Mouse (Mus musculus): ENCODE measurements around the gene Macrod1. TPM values are rescaled to one million over a fixed set of nuclear protein-coding genes. Genes with fewer than 3 reads are reported as not detected.

Gene Macrod1
- polyA plus RNA-seq, 1 experiment from 2014 or later = 12.3 TPM

- peak; percentile 76 for ATAC-seq (ENCODE audit: insufficient number of reproducible peaks, insufficient read depth, low FRiP score, low TSS enrichment, low read depth)
- peaks cover 33% of the 10 kb centered on the region for H3K27me3 ChIP-seq
- WGBS = 0% methylated on average over 15 of the region's 15 CpGs
These were observed 1.2 kb downstream of the Macrod1 start for GRCm38 (mm10) chr19:7057722-7058207.

DNA sequence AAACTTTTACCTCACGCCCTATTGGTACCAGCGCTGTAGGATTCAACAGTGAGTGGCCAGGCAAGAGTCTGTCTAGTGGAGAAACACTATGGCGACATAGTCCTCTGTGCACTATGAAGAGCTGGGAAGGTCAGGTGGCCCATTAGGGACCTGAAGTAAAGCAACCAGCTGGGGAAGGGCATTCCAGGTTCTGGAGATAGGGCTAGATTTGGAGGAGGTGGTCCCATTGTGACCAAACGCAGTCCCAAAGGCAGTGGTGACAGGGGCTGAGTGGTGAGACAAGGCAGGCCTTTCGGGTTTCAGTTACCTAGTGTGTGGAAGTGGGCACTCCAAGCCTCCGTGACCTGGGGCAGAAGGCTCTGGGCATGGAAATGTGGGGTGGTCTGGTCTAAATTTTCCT lies 1.9 kb downstream of the Macrod1 start:
- Histone ChIP-seq H3K27me3 (peaks cover 33% of the 10 kb centered on the region), H3K4me1 (replicated peaks) (peaks cover 29% of the 10 kb centered on the region), H3K9ac (replicated peaks) (no peak overlapping the region), H3K9me3 (no peaks in the 10 kb centered on the region), H3K4me2 (peak overlapping the region; percentile 100), H3K36me3 (no peaks in the 10 kb centered on the region), H3K27ac (0 out of 2 replicates have a peak overlapping the region, but pooled peaks have one; percentile 20), H3K4me3 (replicated peaks) (no peak overlapping the region)
- 59% methylated on average over 6 of the region's 6 CpGs for WGBS
- ATAC-seq (ENCODE audit: insufficient number of reproducible peaks, insufficient read depth, low FRiP score, low TSS enrichment, low read depth) = no peak

More at GRCm38 (mm10) chr19:7057722-7058207, 1.2 kb downstream of the Macrod1 start:
- Histone ChIP-seq H3K4me2 (peak overlapping the region; percentile 100), H3K4me3 (replicated peaks) (peak overlapping the region; percentile 74), H3K36me3 (no peaks in the 10 kb centered on the region), H3K4me1 (replicated peaks) (peaks cover 29% of the 10 kb centered on the region), H3K9me3 (no peaks in the 10 kb centered on the region), H3K9ac (replicated peaks) (no peak overlapping the region), H3K27ac (peak overlapping the region; percentile 20; the same call in 1 of the 2 replicates)

GRCm38 (mm10) chr19:7062110-7062509 lies 5.5 kb downstream of the Macrod1 start:
- no peaks in the 10 kb centered on the region for H3K9me3 ChIP-seq
- no peaks in the 10 kb centered on the region for H3K36me3 ChIP-seq
- H3K4me2 ChIP-seq = no peak overlapping the region
- H3K4me1 ChIP-seq (replicated peaks) = peaks cover 28% of the 10 kb centered on the region
- peaks cover 32% of the 10 kb centered on the region for H3K27me3 ChIP-seq
- WGBS = 83% methylated on average over 5 of the region's 5 CpGs
- H3K9ac ChIP-seq (replicated peaks) = no peak overlapping the region
- no peak for ATAC-seq (ENCODE audit: insufficient number of reproducible peaks, insufficient read depth, low FRiP score, low TSS enrichment, low read depth)
- H3K4me3 ChIP-seq (replicated peaks) = no peak overlapping the region
- H3K27ac ChIP-seq = no peak overlapping the region

- no peak overlapping the region for H3K27ac ChIP-seq
- ATAC-seq (ENCODE audit: insufficient number of reproducible peaks, insufficient read depth, low FRiP score, low TSS enrichment, low read depth) = no peak
- H3K9me3 ChIP-seq = no peaks in the 10 kb centered on the region
- no peaks in the 10 kb centered on the region for H3K36me3 ChIP-seq
- no peak overlapping the region for H3K9ac ChIP-seq (replicated peaks)
- H3K4me3 ChIP-seq (replicated peaks) = no peak overlapping the region
- H3K27me3 ChIP-seq = peaks cover 37% of the 10 kb centered on the region
- WGBS = 89% methylated on average over 8 of the region's 8 CpGs
- peaks cover 28% of the 10 kb centered on the region for H3K4me1 ChIP-seq (replicated peaks)
- H3K4me2 ChIP-seq = no peak overlapping the region
These were observed 6.3 kb downstream of the Macrod1 start for GRCm38 (mm10) chr19:7062916-7063315.

DNA sequence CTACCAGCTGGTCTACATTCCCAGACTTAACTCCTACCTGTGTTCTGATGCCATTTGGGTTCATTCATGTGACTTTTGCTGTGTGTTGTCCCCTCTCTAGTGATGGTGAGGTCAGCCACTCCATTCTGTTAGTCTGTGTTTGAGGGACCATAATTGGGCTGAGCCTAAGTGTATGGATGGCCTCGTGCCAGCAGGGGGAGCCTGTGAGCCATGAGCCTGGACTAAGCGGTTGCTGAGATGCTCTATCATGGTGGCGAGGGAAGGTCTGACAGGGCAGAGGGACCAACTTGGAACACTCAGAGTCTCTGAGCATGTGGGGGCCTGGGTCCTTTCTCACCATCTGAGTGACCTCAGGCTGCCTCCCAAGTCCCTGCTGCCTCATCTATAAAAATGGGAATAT lies 8.0 kb downstream of the Macrod1 start:
- WGBS = 1% methylated on average over 3 of the region's 3 CpGs
- Histone ChIP-seq H3K36me3 (no peaks in the 10 kb centered on the region), H3K9me3 (no peaks in the 10 kb centered on the region), H3K27me3 (peaks cover 44% of the 10 kb centered on the region), H3K4me2 (no peak overlapping the region), H3K4me3 (replicated peaks) (no peak overlapping the region), H3K4me1 (replicated peaks) (peaks cover 35% of the 10 kb centered on the region), H3K9ac (replicated peaks) (no peak overlapping the region), H3K27ac (no peak overlapping the region)
- ATAC-seq (ENCODE audit: insufficient number of reproducible peaks, insufficient read depth, low FRiP score, low TSS enrichment, low read depth) = peak; percentile 24; the same call in 1 of the 2 replicates

DNA sequence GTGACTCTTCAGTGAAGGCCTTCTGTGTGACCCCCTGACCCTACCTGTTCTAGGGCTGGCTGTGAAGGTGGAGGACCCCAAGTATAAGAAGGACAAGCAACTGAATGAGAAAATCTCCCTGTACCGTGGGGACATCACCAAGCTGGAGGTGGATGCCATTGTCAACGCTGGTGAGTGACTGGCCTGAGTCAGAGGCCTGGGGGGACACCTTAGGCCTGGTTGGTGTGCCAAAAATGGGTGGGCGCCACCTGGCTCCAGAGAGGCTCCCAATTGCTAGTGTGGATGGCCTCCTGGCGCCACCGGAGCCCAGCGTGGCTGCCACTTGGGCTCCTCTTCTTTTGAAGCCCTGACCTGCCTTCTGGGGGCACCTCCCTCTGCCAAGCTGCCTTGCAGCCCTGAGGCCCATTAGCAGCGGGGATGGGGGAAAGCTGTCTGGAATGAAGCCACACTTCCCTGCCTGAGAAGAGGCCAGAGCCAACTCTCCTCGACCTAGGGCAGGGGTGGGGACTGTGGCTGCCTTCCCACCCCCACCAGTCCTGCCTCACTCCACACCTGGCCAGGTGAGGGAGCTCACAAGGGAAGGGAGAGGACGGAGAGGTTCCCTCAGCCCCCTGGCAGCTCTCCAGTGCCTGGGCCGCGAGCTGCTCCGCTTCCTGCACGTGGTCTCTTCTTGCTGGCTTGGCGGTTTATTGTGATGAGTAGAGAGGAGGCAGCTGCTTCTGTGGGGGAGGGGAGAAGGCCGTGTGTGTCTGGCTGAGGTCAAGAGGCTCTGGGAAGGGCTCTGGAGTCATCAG lies 9.6 kb downstream of the Macrod1 start:
- peaks cover 44% of the 10 kb centered on the region for H3K27me3 ChIP-seq
- peaks cover 52% of the 10 kb centered on the region for H3K4me1 ChIP-seq (replicated peaks)
- no peaks in the 10 kb centered on the region for H3K36me3 ChIP-seq
- H3K4me3 ChIP-seq (replicated peaks) = no peak overlapping the region
- H3K27ac ChIP-seq = no peak overlapping the region
- H3K9me3 ChIP-seq = no peaks in the 10 kb centered on the region
- 37% methylated on average over 15 of the region's 15 CpGs for whole genome bisulfite sequencing
- peak overlapping the region; percentile 24; the same call in 1 of the 2 replicates for H3K9ac ChIP-seq (replicated peaks)
- ATAC-seq (ENCODE audit: insufficient number of reproducible peaks, insufficient read depth, low FRiP score, low TSS enrichment, low read depth) = no peak
- no peak overlapping the region; the same call in 1 of the 2 replicates for H3K4me2 ChIP-seq

DNA sequence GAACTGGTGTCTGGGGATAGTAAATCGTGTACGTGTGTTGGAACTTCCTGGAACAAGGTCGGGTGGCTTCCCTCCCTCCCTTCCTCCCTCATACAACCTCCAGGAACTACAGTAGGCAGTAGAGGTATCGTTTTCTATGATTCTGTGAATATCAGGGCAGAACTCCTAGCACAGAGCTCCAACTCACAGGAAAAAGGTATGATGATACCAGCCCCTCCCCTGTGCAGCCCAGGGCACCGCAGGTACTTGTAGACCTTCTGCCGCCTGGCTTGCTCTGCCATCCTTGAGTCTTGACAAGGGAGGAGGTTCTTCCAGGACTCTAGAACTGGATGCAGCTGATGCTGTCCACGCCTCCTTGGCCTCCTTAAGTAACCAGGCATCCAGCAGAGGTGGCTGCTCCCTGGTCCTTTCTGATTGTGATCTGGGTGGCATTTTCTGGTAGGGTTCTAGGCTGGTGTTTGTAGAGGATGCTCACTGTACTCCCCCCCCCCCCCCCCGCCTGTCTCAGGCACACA lies 10.3 kb downstream of the Macrod1 start:
- peaks cover 54% of the 10 kb centered on the region for H3K4me1 ChIP-seq (replicated peaks)
- H3K27me3 ChIP-seq = peaks cover 51% of the 10 kb centered on the region
- ATAC-seq (ENCODE audit: insufficient number of reproducible peaks, insufficient read depth, low FRiP score, low TSS enrichment, low read depth) = no peak
- no peaks in the 10 kb centered on the region for H3K36me3 ChIP-seq
- H3K9me3 ChIP-seq = no peaks in the 10 kb centered on the region
- H3K4me3 ChIP-seq (replicated peaks) = no peak overlapping the region
- no peak overlapping the region for H3K4me2 ChIP-seq
- peak overlapping the region; percentile 24; the same call in 1 of the 2 replicates for H3K9ac ChIP-seq (replicated peaks)
- H3K27ac ChIP-seq = no peak overlapping the region
- WGBS = 36% methylated on average over 8 of the region's 8 CpGs

GRCm38 (mm10) chr19:7067344-7068050 lies 10.9 kb downstream of the Macrod1 start:
- Histone ChIP-seq H3K9me3 (no peaks in the 10 kb centered on the region), H3K27ac (no peak overlapping the region), H3K4me2 (0 out of 2 replicates have a peak overlapping the region, but pooled peaks have one; percentile 38), H3K9ac (replicated peaks) (no peak overlapping the region; the same call in 1 of the 2 replicates), H3K4me1 (replicated peaks) (peaks cover 58% of the 10 kb centered on the region), H3K27me3 (peaks cover 57% of the 10 kb centered on the region), H3K4me3 (replicated peaks) (no peak overlapping the region), H3K36me3 (no peaks in the 10 kb centered on the region)
- no peak for ATAC-seq (ENCODE audit: insufficient number of reproducible peaks, insufficient read depth, low FRiP score, low TSS enrichment, low read depth)
- WGBS = 35% methylated on average over 20 of the region's 20 CpGs

DNA sequence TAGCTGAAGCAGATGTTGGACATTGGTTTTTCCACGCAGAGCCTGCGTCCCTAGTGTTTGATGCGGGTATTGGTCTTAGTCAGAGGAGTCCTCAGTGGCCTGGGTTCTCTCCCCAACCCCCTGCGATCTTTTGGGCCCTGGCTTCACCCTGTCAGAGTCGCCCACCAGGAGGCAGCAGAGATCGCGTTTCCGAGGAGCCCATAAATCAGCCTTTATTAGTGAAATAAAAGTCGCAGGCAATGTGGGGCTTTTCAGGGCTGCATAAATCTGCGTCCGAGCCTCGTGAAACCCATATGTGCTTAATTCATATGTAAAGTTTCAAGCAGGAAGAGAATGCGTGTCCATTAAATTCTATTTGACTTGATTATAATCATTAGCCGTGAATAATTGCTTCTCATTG lies 11.5 kb downstream of the Macrod1 start:
- H3K9ac ChIP-seq (replicated peaks) = no peak overlapping the region
- H3K27me3 ChIP-seq = peaks cover 57% of the 10 kb centered on the region
- WGBS = 1% methylated on average over 14 of the region's 14 CpGs
- no peak overlapping the region for H3K4me3 ChIP-seq (replicated peaks)
- peak overlapping the region; percentile 38 for H3K4me2 ChIP-seq
- peaks cover 58% of the 10 kb centered on the region for H3K4me1 ChIP-seq (replicated peaks)
- no peak for ATAC-seq (ENCODE audit: insufficient number of reproducible peaks, insufficient read depth, low FRiP score, low TSS enrichment, low read depth)
- H3K36me3 ChIP-seq = no peaks in the 10 kb centered on the region
- H3K9me3 ChIP-seq = no peaks in the 10 kb centered on the region
- H3K27ac ChIP-seq = 0 out of 2 replicates have a peak overlapping the region, but pooled peaks have one; percentile 56

- H3K4me1 ChIP-seq (replicated peaks) = peaks cover 58% of the 10 kb centered on the region
These were observed 12.3 kb downstream of the Macrod1 start for GRCm38 (mm10) chr19:7068661-7069531.

More at GRCm38 (mm10) chr19:7068661-7069531, 12.3 kb downstream of the Macrod1 start:
- Histone ChIP-seq H3K27ac (peak overlapping the region; percentile 56; the same call in 1 of the 2 replicates), H3K4me2 (peak overlapping the region; percentile 38), H3K27me3 (peaks cover 62% of the 10 kb centered on the region), H3K9ac (replicated peaks) (peak overlapping the region; percentile 31; the same call in 1 of the 2 replicates), H3K9me3 (no peaks in the 10 kb centered on the region), H3K36me3 (no peaks in the 10 kb centered on the region), H3K4me3 (replicated peaks) (no peak overlapping the region)
- ATAC-seq (ENCODE audit: insufficient number of reproducible peaks, insufficient read depth, low FRiP score, low TSS enrichment, low read depth) = no peak
- WGBS = 43% methylated on average over 11 of the region's 11 CpGs

Data from limb, embryonic 12.5 days (tissue).